Mouse (Mus musculus) lung, embryonic 16.5 days (tissue): ENCODE measurements at regions not wholly inside any gene's neighbourhood (a gene's known extent, or its start where the extent isn't known, plus 50 kb on each side); places are given as distances from the start of the nearest gene placed in this dataset.

Experiments used
- ATAC-seq: fragments of 200-750 bp; cut with Nextera tagmentation; 2 replicates; pipeline ENCODE4 v1.8.0; 2017; ENCODE audit warnings: low read depth, mild to moderate bottlenecking, moderate library complexity
- H3K27ac ChIP-seq: fragments of 300-500 bp; sonication (generic); 2 replicates; pipeline ENCODE4 v1.5.1; 2014; ENCODE audit warnings: mild to moderate bottlenecking, control low read depth, low read length
- H3K27me3 ChIP-seq: fragments of 300-500 bp; sonication (generic); 2 replicates; pipeline ENCODE4 v1.6.1; 2014; ENCODE audit warnings: low read depth, low read length, mixed read lengths; ENCODE audit not compliant: control insufficient read depth, insufficient read depth
- H3K36me3 ChIP-seq: fragments of 300-500 bp; sonication (generic); 2 replicates; pipeline ENCODE4 v1.6.1; 2014; ENCODE audit warnings: low read length; ENCODE audit not compliant: control insufficient read depth, insufficient read depth
- H3K4me1 ChIP-seq: fragments of 300-500 bp; sonication (generic); replicated peaks from 2 replicates; pipeline ENCODE4 v1.6.1; 2014; ENCODE audit warnings: low read length, mixed read lengths; ENCODE audit not compliant: control insufficient read depth, insufficient read depth
- H3K4me2 ChIP-seq: fragments of 300-500 bp; sonication (generic); 2 replicates; pipeline ENCODE4 v1.6.1; 2014; ENCODE audit warnings: low read depth, low read length, control low read depth
- H3K4me3 ChIP-seq: fragments of 300-500 bp; sonication (generic); 2 replicates; pipeline ENCODE4 v1.5.1; 2014; ENCODE audit warnings: mild to moderate bottlenecking, low read length, control low read depth
- H3K9ac ChIP-seq: fragments of 300-500 bp; sonication (generic); 2 replicates; pipeline ENCODE4 v1.6.1; 2014; ENCODE audit warnings: low read length, control low read depth
- H3K9me3 ChIP-seq: fragments of 300-500 bp; sonication (generic); 2 replicates; pipeline ENCODE4 v1.6.1; 2016; ENCODE audit warnings: low read length; ENCODE audit not compliant: control insufficient read depth
- WGBS: fragments of 180-500 bp; shearing (Covaris S2); extraction: QIAGEN DNeasy Blood & Tissue Kit; methylation state at CpG from one replicate; pipeline ENCODE4 v1.1.7; 2014; 5-methylcytosine and 5-hydroxymethylcytosine counted together

DNA sequence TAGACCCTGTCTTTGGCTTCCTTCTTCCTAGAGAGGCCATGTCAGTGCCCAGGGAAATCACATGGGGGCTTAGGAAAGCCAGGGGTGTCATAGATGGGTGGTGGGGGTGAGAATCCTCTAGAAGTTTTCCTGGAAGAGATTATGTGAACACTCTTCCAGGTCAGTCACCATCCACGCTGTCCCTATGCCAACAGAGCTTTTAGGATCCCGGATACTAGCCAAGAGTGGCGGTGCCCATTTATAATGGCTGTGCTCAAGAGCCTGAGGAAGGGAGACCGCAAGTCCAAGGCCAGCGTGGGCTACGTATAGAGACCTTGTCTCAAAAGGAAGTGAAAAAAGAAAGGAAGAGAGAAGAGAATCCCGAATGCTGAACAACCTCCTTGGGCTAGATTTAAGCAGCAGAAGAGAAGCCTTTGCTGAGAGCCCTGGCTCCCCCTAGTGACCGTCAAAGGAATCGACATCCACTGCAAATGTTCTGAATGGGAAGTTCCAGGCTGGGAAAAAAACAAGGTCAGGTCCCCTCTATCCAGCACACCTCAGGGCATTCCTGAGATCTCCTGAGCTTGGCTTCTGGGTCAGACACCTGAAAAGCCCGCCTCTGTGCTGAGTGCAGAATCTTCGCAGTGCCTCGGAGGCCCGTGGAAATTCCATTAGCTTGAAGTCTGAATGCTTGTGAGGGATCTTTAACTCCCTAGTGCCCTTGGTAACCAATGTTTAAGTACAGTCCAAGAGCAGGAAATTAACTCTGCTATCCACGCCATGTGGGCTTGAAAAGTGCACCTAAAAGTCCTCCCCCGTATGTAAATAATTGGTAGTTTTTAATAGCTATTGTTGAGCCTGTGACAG lies 50.5 kb upstream of the Cdh5 start:
- no peak overlapping the region for H3K27ac ChIP-seq
- no peaks in the 10 kb centered on the region for H3K27me3 ChIP-seq
- 0 out of 2 replicates have a peak, but pooled peaks cover 2% of the 10 kb centered on the region for H3K4me1 ChIP-seq
- peak; percentile 63 for ATAC-seq
- H3K9ac ChIP-seq, result no peak overlapping the region
- no peak overlapping the region for H3K4me3 ChIP-seq
- no peak overlapping the region for H3K4me2 ChIP-seq
- no peaks in the 10 kb centered on the region for H3K9me3 ChIP-seq
- 22% methylated on average over 15 of the region's 15 CpGs for WGBS
- H3K36me3 ChIP-seq, result no peaks in the 10 kb centered on the region

DNA sequence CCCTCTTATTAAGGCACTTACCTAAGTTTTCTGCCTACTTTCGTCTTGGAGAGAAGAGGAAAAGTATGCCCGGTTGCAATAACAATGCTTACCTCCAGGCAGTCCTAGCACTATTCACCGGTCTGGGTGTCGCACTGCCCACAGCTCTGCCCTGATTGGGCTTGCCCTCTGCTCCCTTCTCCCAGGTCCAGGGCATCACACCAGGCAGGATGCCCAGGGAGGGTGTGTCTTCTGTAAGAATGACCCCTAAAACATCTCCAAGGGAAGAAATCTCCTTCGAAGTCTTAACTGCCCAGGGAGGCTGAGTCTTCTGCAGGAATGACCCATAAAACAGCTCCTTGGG lies 49.9 kb upstream of the Cdh5 start:
- 50% methylated on average over 5 of the region's 5 CpGs for WGBS
- ATAC-seq, result peak; percentile 52; the same call in 1 of the 2 replicates
- H3K27me3 ChIP-seq, result no peaks in the 10 kb centered on the region
- no peak overlapping the region for H3K9ac ChIP-seq
- no peaks in the 10 kb centered on the region for H3K9me3 ChIP-seq
- H3K4me3 ChIP-seq, result no peak overlapping the region
- no peak overlapping the region for H3K27ac ChIP-seq
- H3K4me2 ChIP-seq, result no peak overlapping the region
- H3K4me1 ChIP-seq, result 0 out of 2 replicates have a peak, but pooled peaks cover 2% of the 10 kb centered on the region
- no peaks in the 10 kb centered on the region for H3K36me3 ChIP-seq
